Mouse (Mus musculus) forebrain, embryonic 13.5 days (tissue): ENCODE measurements around the gene Myh6. TPM values are rescaled to one million over a fixed set of nuclear protein-coding genes. Genes with fewer than 3 reads are reported as not detected.
"Not testable (repeated sequence)": the region's sequence is repeated elsewhere in the genome, so short reads cannot be mapped to it uniquely, and the experiment has no call there.

Experiments
- ATAC-seq: fragments of 200-750 bp; cut with Nextera tagmentation; 2 replicates; pipeline ENCODE4 v1.8.0; 2017
- H3K27ac ChIP-seq: fragments of 300-500 bp; sonication (generic); 2 replicates; pipeline ENCODE4 v1.5.1; 2015; ENCODE audit warnings: inconsistent platforms, mild to moderate bottlenecking, moderate library complexity
- H3K27me3 ChIP-seq: fragments of 300-500 bp; sonication (generic); 2 replicates; pipeline ENCODE4 v1.6.1; 2015; ENCODE audit warnings: mild to moderate bottlenecking, inconsistent platforms
- H3K36me3 ChIP-seq: fragments of 300-500 bp; sonication (generic); 2 replicates; pipeline ENCODE4 v1.6.1; 2015; ENCODE audit warnings: mild to moderate bottlenecking, inconsistent platforms; ENCODE audit not compliant: poor library complexity, severe bottlenecking
- H3K4me1 ChIP-seq: fragments of 300-500 bp; sonication (generic); 2 replicates; pipeline ENCODE4 v1.6.1; 2015; ENCODE audit warnings: inconsistent platforms
- H3K4me2 ChIP-seq: fragments of 300-500 bp; sonication (generic); 2 replicates; pipeline ENCODE4 v1.6.1; 2015; ENCODE audit warnings: inconsistent platforms, mild to moderate bottlenecking, moderate library complexity
- H3K4me3 ChIP-seq: fragments of 300-500 bp; sonication (generic); 2 replicates; pipeline ENCODE4 v1.5.1; 2015; ENCODE audit warnings: mild to moderate bottlenecking, inconsistent platforms
- H3K9ac ChIP-seq: fragments of 300-500 bp; sonication (generic); 2 replicates; pipeline ENCODE4 v1.6.1; 2015; ENCODE audit warnings: mild to moderate bottlenecking, inconsistent platforms
- H3K9me3 ChIP-seq: fragments of 300-500 bp; sonication (generic); replicated peaks from 2 replicates; pipeline ENCODE4 v1.6.1; 2016; ENCODE audit warnings: inconsistent platforms
- WGBS: fragments of 180-500 bp; shearing (Covaris S2); methylation state at CpG from one replicate; pipeline ENCODE4 v1.1.7; 2015; 5-methylcytosine and 5-hydroxymethylcytosine counted together
- polyA plus RNA-seq: library from polyadenylated mRNA; unstranded; fragments of >200 nt; fragmentation: Nextera tagmentation; extraction: Ambion mirVana; gene quantifications from 2 replicates; pipeline ENCODE4 v1.2.1, GENCODE M21; 2015

The Myh6 gene
- polyA plus RNA-seq, 1 experiment from 2014 or later: 0.32 TPM

DNA sequence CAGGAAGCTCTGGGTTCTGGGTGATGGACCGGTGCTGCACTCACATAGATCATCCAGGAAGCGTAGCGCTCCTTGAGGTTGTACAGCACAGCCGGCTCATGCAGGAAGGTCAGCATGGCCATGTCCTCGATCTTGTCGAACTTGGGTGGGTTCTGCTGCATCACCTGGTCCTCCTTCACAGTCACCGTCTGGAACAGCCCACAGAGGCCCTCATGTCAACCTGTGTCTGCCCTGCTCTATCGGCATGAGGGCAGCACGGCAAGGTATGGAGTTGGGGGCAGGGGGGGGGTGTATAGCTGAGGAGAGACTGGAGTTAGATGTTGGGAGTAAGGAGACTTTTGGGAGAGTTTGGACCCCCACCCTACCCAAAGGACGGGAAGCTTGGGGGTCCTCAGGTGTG, 25.5 kb upstream of the Myh6 start:
- ATAC-seq: no peak
- Histone ChIP-seq H3K27ac (no peak overlapping the region), H3K4me3 (no peak overlapping the region), H3K9ac (no peak overlapping the region), H3K9me3 (no peaks in the 10 kb centered on the region), H3K4me2 (no peak overlapping the region), H3K36me3 (no peaks in the 10 kb centered on the region), H3K27me3 (no peaks in the 10 kb centered on the region), H3K4me1 (peaks cover 35% of the 10 kb centered on the region)
- 95% methylated on average over 10 of the region's 10 CpGs for WGBS

DNA sequence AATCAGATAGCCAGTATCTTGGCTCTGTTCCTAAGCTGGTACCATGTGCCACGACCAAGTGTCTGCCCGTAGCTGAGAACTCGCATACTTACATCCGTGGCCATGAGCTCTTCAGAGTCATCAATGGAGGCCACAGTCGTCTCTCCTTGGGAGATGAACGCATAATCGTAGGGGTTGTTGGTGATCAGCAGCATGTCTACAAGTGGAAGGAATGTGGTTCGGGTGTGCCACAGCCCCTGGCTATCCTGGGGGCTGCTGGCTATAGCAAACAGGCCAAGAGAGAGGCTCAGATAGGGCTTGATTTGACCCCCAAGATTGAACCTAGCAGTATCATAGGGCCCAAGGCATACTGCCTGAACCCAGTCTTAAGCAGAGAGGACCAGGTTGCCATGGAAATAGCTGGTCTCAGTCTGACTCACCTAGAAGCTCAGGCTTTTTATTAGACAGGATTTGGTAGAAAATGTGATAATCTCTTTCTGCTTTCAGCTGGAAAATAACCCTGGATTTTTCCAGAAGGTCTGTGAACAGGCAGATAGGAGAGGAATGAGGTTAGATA, 23.2 kb upstream of the Myh6 start:
- Histone ChIP-seq H3K9ac (no peak overlapping the region), H3K27ac (no peak overlapping the region), H3K4me1 (peaks cover 13% of the 10 kb centered on the region), H3K27me3 (no peaks in the 10 kb centered on the region), H3K4me2 (no peak overlapping the region), H3K4me3 (no peak overlapping the region), H3K36me3 (no peaks in the 10 kb centered on the region), H3K9me3 (no peaks in the 10 kb centered on the region)
- no peak for ATAC-seq
- 84% methylated on average over 8 of the region's 8 CpGs for WGBS

DNA sequence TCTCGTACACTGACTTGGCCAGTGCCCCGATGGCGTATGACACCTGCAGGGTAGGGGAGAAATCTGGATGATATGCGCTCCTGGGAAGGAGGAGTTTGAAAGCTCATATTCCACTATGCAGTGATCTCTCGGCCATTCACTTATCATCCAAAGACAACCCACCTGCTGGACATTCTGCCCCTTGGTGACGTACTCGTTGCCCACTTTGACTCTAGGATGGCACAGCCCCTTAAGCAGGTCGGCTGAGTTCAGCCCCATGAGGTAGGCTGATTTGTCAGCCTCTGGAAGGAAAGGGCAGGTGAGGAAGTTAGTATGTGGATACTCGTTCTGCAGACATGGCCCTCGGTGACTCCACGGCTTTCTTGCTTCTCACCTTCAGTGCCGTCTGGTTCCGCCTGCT, 22.2 kb upstream of the Myh6 start:
- WGBS: 91% methylated on average over 13 of the region's 13 CpGs
- H3K4me2 ChIP-seq: no peak overlapping the region
- H3K4me1 ChIP-seq: peaks cover 2% of the 10 kb centered on the region; the same call in 1 of the 2 replicates
- no peak overlapping the region for H3K27ac ChIP-seq
- no peaks in the 10 kb centered on the region for H3K27me3 ChIP-seq
- ATAC-seq: no peak
- no peaks in the 10 kb centered on the region for H3K36me3 ChIP-seq
- no peak overlapping the region for H3K9ac ChIP-seq
- no peak overlapping the region for H3K4me3 ChIP-seq
- no peaks in the 10 kb centered on the region for H3K9me3 ChIP-seq

DNA sequence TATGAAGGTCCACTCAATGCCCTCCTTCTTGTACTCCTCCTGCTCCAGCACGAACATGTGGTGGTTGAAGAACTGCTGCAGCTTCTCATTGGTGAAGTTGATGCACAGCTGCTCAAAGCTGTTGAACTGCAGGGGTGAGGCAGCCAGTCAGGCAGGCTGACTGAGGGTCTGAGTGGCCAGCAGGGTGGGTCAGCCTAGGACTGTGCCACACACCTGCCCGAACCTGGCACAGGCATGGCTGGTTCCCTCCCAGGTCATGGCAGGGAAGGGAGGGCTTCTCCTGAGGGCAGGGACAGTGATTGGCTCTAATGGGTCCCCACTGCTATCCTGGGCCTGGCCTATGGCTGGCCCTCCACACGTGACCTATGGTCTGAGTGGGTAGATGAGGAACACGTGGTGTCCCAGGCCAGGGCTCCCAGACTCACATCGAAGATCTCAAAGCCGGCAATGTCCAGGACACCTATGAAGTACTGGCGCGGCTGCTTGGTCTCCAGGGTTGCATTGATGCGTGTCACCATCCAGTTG, 21.7 kb upstream of the Myh6 start:
- not testable (repeated sequence) for H3K4me1 ChIP-seq, H3K4me3 ChIP-seq, H3K9ac ChIP-seq, H3K27ac ChIP-seq, H3K9me3 ChIP-seq, H3K36me3 ChIP-seq, H3K4me2 ChIP-seq, ATAC-seq, H3K27me3 ChIP-seq
- WGBS: 91% methylated on average over 9 of the region's 9 CpGs

DNA sequence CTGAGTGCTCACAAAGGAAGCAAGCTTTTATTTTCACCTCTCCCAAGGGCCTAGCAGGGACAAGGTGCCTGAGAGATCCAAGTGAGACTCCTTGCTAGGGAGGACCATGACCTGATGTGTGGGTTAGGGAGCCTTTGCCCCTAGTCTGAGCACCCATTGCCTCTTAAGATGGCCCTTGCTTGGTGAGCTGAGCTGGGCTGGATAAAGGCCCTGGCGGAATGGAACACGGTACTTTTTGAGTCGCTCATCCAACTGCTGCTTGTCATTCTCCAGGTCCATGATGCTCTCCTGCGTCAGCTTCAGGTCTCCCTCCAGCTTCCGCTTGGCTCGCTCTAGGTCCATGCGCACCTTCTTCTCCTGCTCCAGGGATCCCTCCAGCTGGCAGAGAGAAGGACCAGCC, 15.2 kb upstream of the Myh6 start:
- no peak overlapping the region for H3K4me2 ChIP-seq
- no peak overlapping the region for H3K4me3 ChIP-seq
- no peaks in the 10 kb centered on the region for H3K9me3 ChIP-seq
- H3K9ac ChIP-seq: no peak overlapping the region
- H3K36me3 ChIP-seq: no peaks in the 10 kb centered on the region
- ATAC-seq: no peak
- WGBS: 96% methylated on average over 7 of the region's 7 CpGs
- no peaks in the 10 kb centered on the region for H3K27me3 ChIP-seq
- no peak overlapping the region for H3K27ac ChIP-seq
- no peaks in the 10 kb centered on the region for H3K4me1 ChIP-seq

DNA sequence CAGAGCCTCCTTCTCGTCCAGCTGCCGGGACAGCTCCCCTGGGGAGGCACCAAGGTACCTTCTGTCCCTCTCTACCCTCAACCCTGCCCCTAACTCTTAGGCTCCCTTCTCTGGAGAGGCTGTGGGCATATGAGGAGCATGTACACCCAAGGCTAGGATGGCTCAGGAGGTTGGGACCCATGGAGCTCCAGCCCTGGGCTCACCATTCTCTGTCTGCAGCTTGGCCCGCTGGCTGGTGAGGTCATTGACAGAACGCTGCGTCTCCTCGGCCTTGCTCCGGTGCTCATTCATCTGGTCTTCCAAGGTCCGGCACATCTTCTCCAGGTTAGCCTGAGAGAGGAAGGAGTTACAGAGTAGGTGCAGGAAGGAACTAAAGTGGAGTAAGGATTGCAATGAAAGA, 11.9 kb upstream of the Myh6 start:
- no peak for ATAC-seq
- Histone ChIP-seq H3K9me3 (no peaks in the 10 kb centered on the region), H3K27ac (no peak overlapping the region), H3K4me2 (no peak overlapping the region), H3K9ac (no peak overlapping the region), H3K27me3 (no peaks in the 10 kb centered on the region), H3K4me3 (no peak overlapping the region), H3K36me3 (no peaks in the 10 kb centered on the region), H3K4me1 (peaks cover 11% of the 10 kb centered on the region)
- WGBS: 90% methylated on average over 8 of the region's 8 CpGs

DNA sequence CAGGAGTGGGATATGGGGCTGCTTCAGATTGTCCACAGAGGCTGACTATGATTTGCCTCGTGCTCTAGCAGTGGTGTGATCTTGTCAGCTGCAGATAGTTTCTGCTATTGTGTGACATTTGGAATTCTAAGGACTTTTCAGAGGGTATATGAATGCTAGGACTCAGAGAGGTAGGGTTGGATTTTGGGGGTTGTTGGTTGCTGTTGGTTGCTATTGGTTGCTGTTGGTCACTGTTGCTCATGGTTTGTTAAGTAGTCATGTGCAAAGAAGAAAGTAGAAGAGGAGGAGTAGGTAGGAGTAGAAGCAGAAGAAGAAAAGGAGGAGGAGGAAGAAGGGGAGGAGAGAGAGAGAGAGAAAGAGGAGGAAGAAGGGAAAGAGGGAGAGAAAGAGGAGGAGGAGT, 9.9 kb upstream of the Myh6 start, which contains the start of gene Gm17428:
Gm17428 (plus strand) TSS at position 301 of the 400 bp plus-strand sequence.
- no peak within 1 kb of the TSS for H3K4me3 ChIP-seq
- H3K27me3 ChIP-seq: no peaks in the 10 kb centered on the region
- WGBS: 73% methylated on average over 1 of the region's 1 CpGs
- ATAC-seq: no peak
- H3K4me2 ChIP-seq: no peak within 1 kb of the TSS
- no peak within 1 kb of the TSS for H3K9ac ChIP-seq
- H3K9me3 ChIP-seq: no peaks in the 10 kb centered on the region
- no peaks in the 10 kb centered on the region for H3K36me3 ChIP-seq
- H3K27ac ChIP-seq: no peak within 1 kb of the TSS
- H3K4me1 ChIP-seq: peaks cover 15% of the 10 kb centered on the region

DNA sequence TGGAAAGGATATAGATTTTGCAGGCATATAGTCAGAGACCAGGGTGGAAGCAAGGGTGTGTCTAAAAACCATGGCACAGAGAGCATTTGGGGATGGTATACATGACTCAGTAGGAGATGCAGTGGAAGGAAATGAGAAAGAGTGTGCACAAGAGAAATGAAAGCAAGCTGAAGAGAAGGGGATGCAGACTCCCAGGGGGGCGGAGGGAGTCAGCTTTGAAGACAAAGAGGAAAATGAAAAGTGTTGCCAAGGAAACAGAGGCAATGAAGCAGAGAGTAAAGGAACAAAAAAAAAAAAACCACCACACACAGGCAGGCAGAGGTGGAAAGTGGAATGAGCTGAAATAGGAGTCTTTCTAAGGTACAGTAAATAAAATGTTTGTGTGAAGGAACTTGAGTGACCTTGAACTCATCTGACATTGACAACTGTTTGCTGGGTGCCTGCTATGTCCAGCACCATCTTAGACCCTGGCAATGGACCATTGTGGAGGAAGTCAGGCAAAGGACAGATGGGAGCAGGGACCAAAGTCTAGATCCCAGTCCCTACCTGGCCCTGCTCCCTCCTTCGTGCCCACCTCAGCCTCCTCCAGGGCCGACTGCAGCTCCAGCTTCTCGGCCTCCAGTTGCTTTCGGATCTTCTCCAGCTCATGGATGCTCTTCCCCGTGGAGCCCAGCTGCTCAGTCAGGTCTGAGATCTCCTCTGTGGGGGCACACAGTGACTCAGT, 7.5 kb upstream of the Myh6 start:
- peak overlapping the region; percentile 14; the same call in 1 of the 2 replicates for H3K4me2 ChIP-seq
- H3K36me3 ChIP-seq: no peaks in the 10 kb centered on the region
- 71% methylated on average over 6 of the region's 6 CpGs for WGBS
- H3K27me3 ChIP-seq: no peaks in the 10 kb centered on the region
- peak overlapping the region; percentile 72 for H3K27ac ChIP-seq
- H3K4me1 ChIP-seq: peaks cover 15% of the 10 kb centered on the region
- no peaks in the 10 kb centered on the region for H3K9me3 ChIP-seq
- 0 out of 2 replicates have a peak overlapping the region, but pooled peaks have one; percentile 21 for H3K9ac ChIP-seq
- peak; percentile 63; the same call in 1 of the 2 replicates for ATAC-seq
- H3K4me3 ChIP-seq: no peak overlapping the region

DNA sequence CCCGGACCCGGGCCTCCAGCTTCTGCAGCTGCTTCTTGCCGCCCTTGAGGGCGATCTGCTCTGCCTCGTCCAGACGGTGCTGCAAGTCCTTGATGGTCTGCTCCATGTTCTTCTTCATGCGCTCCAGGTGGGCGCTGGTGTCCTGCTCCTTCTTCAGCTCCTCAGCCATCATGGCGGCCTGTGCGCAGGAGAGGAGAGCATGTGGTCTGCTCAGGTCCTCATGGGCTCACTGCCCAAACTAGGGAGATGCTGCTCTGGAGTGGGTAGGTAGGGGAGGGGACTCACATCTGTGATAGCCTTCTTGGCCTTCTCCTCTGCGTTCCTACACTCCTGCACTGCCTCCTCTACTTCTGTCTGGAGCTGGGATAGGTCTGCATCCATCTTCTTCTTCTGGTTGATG, 6.1 kb upstream of the Myh6 start:
- not testable (repeated sequence) for H3K36me3 ChIP-seq, H3K4me2 ChIP-seq, ATAC-seq, H3K27me3 ChIP-seq, H3K27ac ChIP-seq, H3K4me3 ChIP-seq, H3K9me3 ChIP-seq, H3K9ac ChIP-seq
- WGBS: 95% methylated on average over 9 of the region's 11 CpGs
- peaks cover 15% of the 10 kb centered on the region for H3K4me1 ChIP-seq

DNA sequence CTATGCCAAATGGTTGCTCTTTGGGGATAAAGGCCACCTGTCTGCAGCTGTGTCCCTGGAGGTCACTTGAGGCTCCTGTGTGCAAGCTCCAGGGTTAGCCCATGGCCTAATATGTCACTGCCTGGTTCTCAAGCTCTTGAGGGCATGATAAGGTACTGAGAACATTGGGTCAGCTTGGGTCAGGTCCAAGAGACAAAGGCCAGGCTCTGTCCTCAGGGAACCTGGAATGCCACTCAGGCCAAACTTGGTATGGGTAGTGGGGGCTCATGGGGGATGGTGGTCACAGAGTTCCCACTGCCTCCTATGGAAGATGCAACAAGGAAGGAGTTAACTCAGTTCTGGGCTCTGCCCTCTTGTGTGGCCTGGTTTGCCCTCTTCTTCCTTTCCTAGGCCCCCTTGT, 1.6 kb upstream of the Myh6 start:
- Histone ChIP-seq H3K4me2 (no peak overlapping the region), H3K9me3 (no peaks in the 10 kb centered on the region), H3K36me3 (no peaks in the 10 kb centered on the region), H3K27me3 (no peaks in the 10 kb centered on the region), H3K27ac (no peak overlapping the region), H3K4me3 (no peak overlapping the region), H3K9ac (no peak overlapping the region), H3K4me1 (0 out of 2 replicates have a peak, but pooled peaks cover 1% of the 10 kb centered on the region)
- no peak for ATAC-seq

DNA sequence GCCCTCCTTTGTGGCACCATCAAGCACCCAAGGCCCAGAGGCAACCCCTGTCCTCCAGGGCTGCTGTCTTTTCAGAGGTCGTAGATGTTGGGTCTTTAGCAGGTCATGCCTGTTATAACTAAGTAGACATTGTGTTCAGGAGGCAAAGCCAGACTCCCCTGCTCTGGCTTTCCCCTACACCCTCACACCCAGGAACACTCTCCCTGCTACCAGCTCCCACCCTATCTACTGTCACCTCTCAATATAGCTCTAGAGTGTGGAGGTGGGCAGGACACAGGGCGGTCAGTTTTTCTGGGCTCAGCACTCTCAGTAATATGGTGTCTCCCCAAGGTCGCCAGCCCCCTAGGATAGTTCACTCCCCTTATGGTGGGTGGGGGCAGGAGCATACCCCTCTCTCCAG, 1.1 kb upstream of the Myh6 start:
- 91% methylated on average over 3 of the region's 3 CpGs for WGBS
- Histone ChIP-seq H3K36me3 (no peaks in the 10 kb centered on the region), H3K4me1 (no peaks in the 10 kb centered on the region), H3K9me3 (no peaks in the 10 kb centered on the region), H3K4me2 (no peak overlapping the region), H3K27me3 (no peaks in the 10 kb centered on the region), H3K9ac (no peak overlapping the region), H3K27ac (no peak overlapping the region), H3K4me3 (no peak overlapping the region)
- no peak for ATAC-seq

DNA sequence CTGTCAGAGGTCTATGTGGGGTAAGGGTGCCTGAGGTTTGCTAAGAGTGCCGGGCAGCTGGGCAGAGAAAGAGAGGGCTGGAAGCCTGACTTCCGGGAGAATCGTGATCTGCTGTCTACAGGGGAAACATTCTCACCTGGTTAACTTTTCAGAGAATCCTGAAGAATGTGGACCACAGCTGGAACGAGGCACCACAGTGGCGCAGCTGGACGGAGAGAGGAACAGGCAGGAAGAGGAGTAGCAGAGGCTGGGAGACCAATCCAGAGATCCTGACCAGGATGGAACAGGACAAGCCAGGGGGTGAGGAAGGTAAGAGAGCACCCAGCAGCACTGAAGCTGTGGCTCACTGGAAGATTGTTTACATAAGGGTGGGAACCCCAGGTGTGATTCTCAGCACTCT, 1.1 kb downstream of the Myh6 start:
- ATAC-seq: no peak
- Histone ChIP-seq H3K9ac (no peak overlapping the region), H3K9me3 (no peaks in the 10 kb centered on the region), H3K27me3 (no peaks in the 10 kb centered on the region), H3K4me3 (no peak overlapping the region), H3K4me1 (no peaks in the 10 kb centered on the region), H3K36me3 (no peaks in the 10 kb centered on the region), H3K27ac (no peak overlapping the region), H3K4me2 (no peak overlapping the region)
- 84% methylated on average over 6 of the region's 6 CpGs for WGBS

DNA sequence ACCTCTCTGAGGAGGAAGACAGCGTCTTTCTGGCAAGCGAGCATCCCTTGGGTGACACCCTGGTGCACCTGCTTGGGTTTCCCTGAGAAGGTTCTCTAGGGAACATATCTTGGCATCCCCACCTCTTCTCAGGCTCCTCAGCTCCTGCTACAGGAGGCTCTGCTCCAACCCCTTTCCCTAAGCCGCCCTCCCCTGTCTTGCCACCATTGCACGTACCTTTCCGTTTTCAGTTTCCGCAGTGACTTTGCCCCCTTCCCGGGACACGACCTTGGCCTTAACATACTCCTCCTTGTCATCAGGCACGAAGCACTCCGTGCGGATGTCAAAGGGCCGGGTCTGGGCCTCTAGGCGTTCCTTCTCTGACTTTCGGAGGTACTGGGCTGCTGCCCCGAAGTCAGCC, 1.7 kb downstream of the Myh6 start:
- H3K9me3 ChIP-seq: no peaks in the 10 kb centered on the region
- no peak overlapping the region for H3K4me3 ChIP-seq
- H3K27me3 ChIP-seq: no peaks in the 10 kb centered on the region
- 91% methylated on average over 15 of the region's 15 CpGs for WGBS
- H3K9ac ChIP-seq: no peak overlapping the region
- no peaks in the 10 kb centered on the region for H3K4me1 ChIP-seq
- no peak overlapping the region for H3K27ac ChIP-seq
- no peak for ATAC-seq
- H3K36me3 ChIP-seq: no peaks in the 10 kb centered on the region
- H3K4me2 ChIP-seq: no peak overlapping the region
